Mouse (Mus musculus) hindbrain, embryonic 11.5 days (tissue): ENCODE data around the gene Slc22a5. TPM values are rescaled to one million over a fixed set of nuclear protein-coding genes. Genes with fewer than 3 reads are reported as not detected.

ENCODE experiments used
- ATAC-seq: fragments of 200-750 bp; cut with Nextera tagmentation; 2 replicates; pipeline ENCODE4 v1.8.0; 2017; ENCODE audit warnings: mild to moderate bottlenecking, moderate TSS enrichment, moderate library complexity; ENCODE audit not compliant: low FRiP score
- DNase-seq: peaks from one replicate; pipeline ENCODE4 v3.0.0-alpha.2; 2015; ENCODE audit warnings: low spot score
- H3K27ac ChIP-seq: fragments of 300-500 bp; sonication (generic); 2 replicates; pipeline ENCODE4 v1.5.1; 2014; ENCODE audit warnings: mild to moderate bottlenecking, low read depth, low read length
- H3K27me3 ChIP-seq: fragments of 300-500 bp; sonication (generic); 2 replicates; pipeline ENCODE4 v1.6.1; 2014; ENCODE audit warnings: mild to moderate bottlenecking, low read length, moderate library complexity, mixed read lengths; ENCODE audit not compliant: control insufficient read depth, insufficient read depth
- H3K36me3 ChIP-seq: fragments of 300-500 bp; sonication (generic); 2 replicates; pipeline ENCODE4 v1.6.1; 2014; ENCODE audit warnings: mild to moderate bottlenecking, low read length, moderate library complexity, mixed read lengths; ENCODE audit not compliant: control insufficient read depth, insufficient read depth
- H3K4me1 ChIP-seq: fragments of 300-500 bp; sonication (generic); replicated peaks from 2 replicates; pipeline ENCODE4 v1.6.1; 2014; ENCODE audit warnings: low read length, mixed read lengths; ENCODE audit not compliant: control insufficient read depth, insufficient read depth
- H3K4me2 ChIP-seq: fragments of 300-500 bp; sonication (generic); replicated peaks from 2 replicates; pipeline ENCODE4 v1.6.1; 2014; ENCODE audit warnings: mild to moderate bottlenecking, low read depth, low read length
- H3K4me3 ChIP-seq: fragments of 300-500 bp; sonication (generic); 2 replicates; pipeline ENCODE4 v1.5.1; 2014; ENCODE audit warnings: low read depth, low read length
- H3K9ac ChIP-seq: fragments of 300-500 bp; sonication (generic); 2 replicates; pipeline ENCODE4 v1.6.1; 2014; ENCODE audit warnings: low read depth, low read length
- H3K9me3 ChIP-seq: fragments of 300-500 bp; sonication (generic); 2 replicates; pipeline ENCODE4 v1.6.1; 2016; ENCODE audit warnings: low read length; ENCODE audit not compliant: control insufficient read depth
- WGBS: fragments of 180-500 bp; shearing (Covaris S2); extraction: QIAGEN DNeasy Blood & Tissue Kit; methylation state at CpG from one replicate; pipeline ENCODE4 v1.1.7; 2014; 5-methylcytosine and 5-hydroxymethylcytosine counted together
- polyA plus RNA-seq: library from polyadenylated mRNA; unstranded; fragments of >200 nt; fragmentation: Nextera tagmentation; extraction: Ambion mirVana; gene quantifications from 2 replicates; pipeline ENCODE4 v1.2.1, GENCODE M21; 2014

Gene Slc22a5
- polyA plus RNA-seq, 1 experiment from 2014 or later = 7.8 TPM

- H3K4me2 ChIP-seq = no peak overlapping the region
- no peaks in the 10 kb centered on the region for H3K9me3 ChIP-seq
- WGBS = 80% methylated on average over 6 of the region's 6 CpGs
- no peaks in the 10 kb centered on the region for H3K27me3 ChIP-seq
- H3K4me1 ChIP-seq = no peaks in the 10 kb centered on the region
- no peak for ATAC-seq
- no peak overlapping the region for H3K27ac ChIP-seq
- no peaks in the 10 kb centered on the region for H3K36me3 ChIP-seq
- H3K4me3 ChIP-seq = no peak overlapping the region
- H3K9ac ChIP-seq = no peak overlapping the region
- DNase-seq = no peak
Observed at GRCm38 (mm10) chr11:53839147-53839546, 52.3 kb downstream of the Slc22a5 start.

GRCm38 (mm10) chr11:53837731-53838130, 53.7 kb downstream of the Slc22a5 start:
- no peak overlapping the region for H3K4me3 ChIP-seq
- no peaks in the 10 kb centered on the region for H3K36me3 ChIP-seq
- no peak for DNase-seq
- no peaks in the 10 kb centered on the region for H3K9me3 ChIP-seq
- H3K9ac ChIP-seq = no peak overlapping the region
- no peak for ATAC-seq
- H3K27ac ChIP-seq = no peak overlapping the region
- H3K4me1 ChIP-seq = no peaks in the 10 kb centered on the region
- H3K27me3 ChIP-seq = no peaks in the 10 kb centered on the region
- no peak overlapping the region for H3K4me2 ChIP-seq
- 94% methylated on average over 5 of the region's 5 CpGs for WGBS

DNA sequence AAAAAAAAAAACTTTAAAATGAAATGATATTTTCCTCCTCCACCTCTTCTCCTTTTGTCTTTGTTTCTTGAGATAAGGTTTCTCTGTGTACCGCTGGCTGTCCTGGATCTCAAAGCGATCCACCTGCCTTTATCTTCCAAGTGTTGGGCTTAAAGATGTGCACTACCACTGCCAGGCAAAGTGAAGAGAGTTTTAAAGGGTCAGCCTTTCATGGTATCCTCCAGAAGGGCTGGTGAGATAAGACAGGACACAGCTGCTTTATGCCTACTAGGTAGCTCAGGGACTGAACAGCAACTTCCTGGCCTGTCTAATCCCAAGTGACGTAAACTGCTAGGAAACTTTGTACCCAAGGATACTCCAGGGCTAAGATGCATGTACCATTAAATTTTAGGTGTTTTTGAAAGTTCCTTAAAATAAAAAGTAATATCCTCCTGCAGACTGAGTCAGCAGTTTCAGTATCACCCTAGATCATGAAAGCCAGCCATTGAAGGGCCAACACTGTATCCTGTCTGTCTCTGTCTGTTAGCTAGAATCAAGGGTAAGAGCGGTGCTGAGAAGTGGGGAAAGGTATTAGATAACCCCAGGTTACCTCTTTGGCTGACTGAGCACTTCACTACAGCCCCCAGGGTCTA, 56.0 kb downstream of the Slc22a5 start:
- Histone ChIP-seq H3K4me1 (no peaks in the 10 kb centered on the region), H3K4me2 (no peak overlapping the region), H3K27ac (no peak overlapping the region), H3K9me3 (no peaks in the 10 kb centered on the region), H3K27me3 (no peaks in the 10 kb centered on the region), H3K4me3 (no peak overlapping the region), H3K9ac (no peak overlapping the region), H3K36me3 (no peaks in the 10 kb centered on the region)
- DNase-seq (no peak), ATAC-seq (no peak)
- 89% methylated on average over 4 of the region's 4 CpGs for WGBS

DNA sequence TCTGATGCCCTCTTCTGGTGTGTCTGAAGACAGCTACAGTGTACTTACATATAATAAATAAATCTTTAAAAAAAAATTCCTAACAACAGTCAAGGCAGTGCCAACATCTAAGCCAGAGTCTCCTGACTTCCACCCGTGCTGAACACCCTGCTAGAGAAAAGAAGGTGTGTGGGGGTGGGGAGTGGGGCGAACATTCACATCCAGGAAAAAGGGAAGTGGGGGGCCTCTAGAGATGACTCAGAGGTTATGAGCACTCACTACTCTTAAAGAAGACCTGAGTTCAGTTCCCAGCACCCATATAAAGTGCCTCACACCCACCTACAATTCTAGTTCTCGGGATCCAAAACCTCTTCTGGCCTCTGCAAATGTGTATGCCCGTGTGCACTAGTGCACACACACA, 66.1 kb downstream of the Slc22a5 start:
- WGBS = 81% methylated on average over 4 of the region's 4 CpGs
- H3K9ac ChIP-seq = no peak overlapping the region
- no peaks in the 10 kb centered on the region for H3K9me3 ChIP-seq
- no peak overlapping the region for H3K4me2 ChIP-seq
- H3K27ac ChIP-seq = no peak overlapping the region
- H3K4me1 ChIP-seq = no peaks in the 10 kb centered on the region
- no peak overlapping the region for H3K4me3 ChIP-seq
- H3K27me3 ChIP-seq = no peaks in the 10 kb centered on the region
- ATAC-seq (no peak), DNase-seq (no peak)
- no peaks in the 10 kb centered on the region for H3K36me3 ChIP-seq

DNA sequence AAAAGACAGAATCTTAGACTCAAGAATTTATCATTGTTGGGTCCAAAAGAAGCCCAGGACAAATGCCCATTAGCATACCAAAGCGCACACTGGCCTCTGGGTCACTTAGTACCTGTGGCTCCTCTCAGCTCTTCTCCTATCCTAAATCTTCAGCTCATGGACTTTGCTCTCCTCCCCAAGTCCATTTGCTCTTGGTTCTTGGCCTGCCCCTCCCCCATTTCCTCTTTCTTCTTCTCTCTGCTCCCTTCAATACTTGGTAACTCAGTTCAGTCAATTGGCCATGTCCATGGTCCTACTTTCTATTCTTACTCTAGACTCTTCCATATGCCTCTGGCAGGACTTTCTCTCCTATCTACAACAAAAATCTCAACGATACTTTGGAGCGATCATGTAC, 69.5 kb downstream of the Slc22a5 start:
- no peak overlapping the region for H3K9ac ChIP-seq
- no peak overlapping the region for H3K4me3 ChIP-seq
- no peaks in the 10 kb centered on the region for H3K27me3 ChIP-seq
- no peaks in the 10 kb centered on the region for H3K36me3 ChIP-seq
- H3K4me2 ChIP-seq = no peak overlapping the region
- WGBS = 94% methylated on average over 3 of the region's 3 CpGs
- DNase-seq = no peak
- no peaks in the 10 kb centered on the region for H3K4me1 ChIP-seq
- ATAC-seq = no peak
- no peak overlapping the region for H3K27ac ChIP-seq
- no peaks in the 10 kb centered on the region for H3K9me3 ChIP-seq

DNA sequence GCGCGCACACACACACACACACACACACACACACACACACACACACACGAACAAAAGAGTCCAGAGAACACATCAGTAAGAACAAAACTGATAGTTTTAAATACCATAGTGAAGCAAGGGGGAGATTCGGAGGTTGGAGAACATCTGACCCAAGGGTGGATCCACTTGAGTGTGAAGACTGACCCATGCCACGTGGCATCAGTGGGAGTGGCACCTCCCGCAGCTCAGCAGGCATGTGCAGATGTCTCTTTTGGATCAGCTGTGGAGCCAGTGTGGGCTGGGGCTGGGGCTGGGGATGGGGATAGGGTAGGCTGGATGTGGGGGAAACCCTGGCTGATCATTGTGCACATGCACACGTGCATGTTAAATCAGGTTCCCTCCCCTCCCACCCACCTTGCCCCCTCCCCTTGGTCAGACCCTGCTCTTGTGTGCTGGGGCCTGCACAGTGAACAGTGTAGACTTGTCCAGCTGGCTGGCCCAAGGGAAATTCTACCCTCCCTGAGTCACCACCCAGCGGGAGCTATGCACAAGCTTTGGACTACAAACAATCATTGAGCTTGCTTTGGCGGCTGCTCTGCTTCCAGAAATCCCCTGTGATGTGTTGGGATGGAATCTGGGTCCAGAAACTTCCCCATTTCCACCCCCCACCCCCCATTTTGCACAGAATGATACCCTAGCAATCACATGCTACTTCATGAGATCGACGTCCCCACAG, 70.1 kb downstream of the Slc22a5 start:
- H3K4me3 ChIP-seq = no peak overlapping the region
- no peak overlapping the region for H3K4me2 ChIP-seq
- no peak overlapping the region for H3K27ac ChIP-seq
- no peaks in the 10 kb centered on the region for H3K4me1 ChIP-seq
- H3K36me3 ChIP-seq = no peaks in the 10 kb centered on the region
- 81% methylated on average over 11 of the region's 11 CpGs for WGBS
- DNase-seq (no peak), ATAC-seq (no peak)
- no peaks in the 10 kb centered on the region for H3K9me3 ChIP-seq
- no peaks in the 10 kb centered on the region for H3K27me3 ChIP-seq
- H3K9ac ChIP-seq = no peak overlapping the region

DNA sequence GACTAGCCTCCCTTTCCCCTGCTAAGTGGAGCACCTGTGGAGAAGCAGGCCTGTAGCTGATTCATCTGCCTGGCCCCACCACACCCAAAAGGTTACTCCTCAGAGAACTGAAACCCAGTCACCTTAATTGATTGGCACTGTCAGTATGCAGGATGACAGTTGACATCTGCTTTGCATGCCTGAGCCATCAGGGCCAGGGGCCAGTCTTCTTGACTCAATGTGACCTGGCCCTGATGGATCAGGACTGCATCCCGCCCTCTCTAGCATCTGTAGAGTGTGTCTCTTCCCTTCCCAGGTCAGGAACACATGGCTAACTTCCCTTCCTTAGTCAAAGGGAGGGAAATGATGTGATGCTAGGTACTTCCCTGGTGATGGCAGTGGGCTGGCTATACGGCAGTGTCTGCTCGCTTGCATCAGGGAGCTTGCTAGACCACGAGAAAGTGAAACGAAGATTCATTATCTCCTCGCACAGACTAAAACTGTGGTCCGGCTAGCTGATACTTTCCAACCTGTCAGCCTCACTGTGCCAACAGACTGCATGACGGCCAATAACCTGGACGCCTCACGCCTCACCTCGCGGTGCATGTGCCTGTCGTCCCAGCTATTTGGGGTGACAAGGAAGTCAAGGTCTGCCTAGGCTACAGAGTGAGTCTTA, 70.8 kb downstream of the Slc22a5 start:
- DNase-seq (no peak), ATAC-seq (no peak)
- Histone ChIP-seq H3K36me3 (no peaks in the 10 kb centered on the region), H3K4me3 (no peak overlapping the region), H3K4me1 (no peaks in the 10 kb centered on the region), H3K9ac (no peak overlapping the region), H3K9me3 (no peaks in the 10 kb centered on the region), H3K4me2 (no peak overlapping the region), H3K27ac (no peak overlapping the region), H3K27me3 (no peaks in the 10 kb centered on the region)
- 95% methylated on average over 13 of the region's 13 CpGs for WGBS

DNA sequence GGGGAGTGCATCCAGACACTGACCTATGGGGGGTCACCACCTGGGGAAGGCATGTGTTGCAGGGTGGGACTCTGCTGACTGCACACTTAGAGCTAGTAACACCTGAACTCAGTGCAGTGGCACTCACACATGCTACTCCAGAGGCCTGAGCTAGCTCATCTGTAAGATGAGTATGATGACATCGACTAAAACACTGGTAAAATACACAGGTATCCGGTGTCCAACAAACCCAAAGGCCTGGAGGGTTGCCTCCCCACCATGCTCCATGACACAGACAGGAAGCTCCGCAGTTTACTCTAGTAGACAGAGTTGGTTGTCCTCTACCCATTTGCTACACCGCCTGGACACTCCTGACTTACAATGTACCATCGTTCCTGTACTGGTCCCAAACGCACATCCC, 71.9 kb downstream of the Slc22a5 start:
- Histone ChIP-seq H3K4me2 (no peak overlapping the region), H3K27ac (no peak overlapping the region), H3K36me3 (no peaks in the 10 kb centered on the region), H3K9me3 (no peaks in the 10 kb centered on the region), H3K9ac (no peak overlapping the region), H3K27me3 (no peaks in the 10 kb centered on the region), H3K4me3 (no peak overlapping the region), H3K4me1 (no peaks in the 10 kb centered on the region)
- WGBS = 89% methylated on average over 6 of the region's 6 CpGs
- no peak for DNase-seq
- no peak for ATAC-seq

DNA sequence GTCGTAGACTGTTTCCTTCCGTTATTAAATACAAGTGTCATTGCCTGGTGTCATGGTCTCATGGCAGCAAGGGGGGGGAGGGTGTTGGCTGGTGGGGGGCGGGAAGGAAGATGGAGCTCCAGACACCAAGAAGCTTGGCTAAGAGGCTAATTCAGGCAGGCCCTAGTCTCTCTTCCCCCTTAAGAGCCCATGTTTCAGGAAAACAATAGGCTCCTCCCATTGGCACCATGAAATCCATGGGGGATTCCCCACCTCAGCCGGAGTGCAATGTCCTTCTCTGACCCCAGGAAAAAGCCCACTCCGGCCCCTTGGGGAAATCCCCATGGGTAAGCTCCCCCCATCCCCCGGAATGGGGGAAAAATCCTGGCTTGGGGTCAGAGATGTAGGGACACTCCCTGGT, 72.7 kb downstream of the Slc22a5 start:
- H3K36me3 ChIP-seq = no peaks in the 10 kb centered on the region
- no peak overlapping the region for H3K27ac ChIP-seq
- H3K9me3 ChIP-seq = no peaks in the 10 kb centered on the region
- H3K9ac ChIP-seq = no peak overlapping the region
- DNase-seq (no peak), ATAC-seq (no peak)
- no peaks in the 10 kb centered on the region for H3K4me1 ChIP-seq
- H3K4me2 ChIP-seq = no peak overlapping the region
- H3K4me3 ChIP-seq = no peak overlapping the region
- no peaks in the 10 kb centered on the region for H3K27me3 ChIP-seq
- WGBS = 62% methylated on average over 6 of the region's 6 CpGs
